Mouse (Mus musculus): ENCODE data around the gene Coa6.
A peak's percentile ranks its signal among the peaks of the same experiment; 100 is the strongest.

Coa6 gene

DNA sequence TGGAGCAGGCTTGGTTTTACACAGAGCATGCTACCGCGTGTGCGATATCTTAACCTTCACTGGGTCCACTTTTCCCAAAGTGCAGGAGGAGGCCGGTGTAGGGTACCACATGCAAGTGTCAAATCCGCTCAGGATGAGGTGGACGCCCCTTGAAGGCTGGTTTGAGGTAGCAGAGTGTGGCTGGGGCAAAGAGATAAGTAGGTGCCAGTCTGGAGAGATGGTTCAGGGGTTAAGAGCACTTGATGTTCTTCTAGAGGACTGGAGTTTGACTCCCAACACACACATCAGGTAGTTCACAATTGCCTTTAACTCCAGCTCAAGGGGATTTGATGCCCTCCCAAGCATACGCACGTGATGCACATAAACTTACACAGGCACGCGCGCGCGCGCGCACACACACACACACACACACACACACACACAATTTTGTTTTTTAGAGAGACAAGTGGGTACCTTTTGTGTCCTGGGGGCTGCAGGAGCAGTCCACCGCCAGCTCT lies 51.5 kb downstream of the Coa6 start:
- no peak for DNase-seq

DNA sequence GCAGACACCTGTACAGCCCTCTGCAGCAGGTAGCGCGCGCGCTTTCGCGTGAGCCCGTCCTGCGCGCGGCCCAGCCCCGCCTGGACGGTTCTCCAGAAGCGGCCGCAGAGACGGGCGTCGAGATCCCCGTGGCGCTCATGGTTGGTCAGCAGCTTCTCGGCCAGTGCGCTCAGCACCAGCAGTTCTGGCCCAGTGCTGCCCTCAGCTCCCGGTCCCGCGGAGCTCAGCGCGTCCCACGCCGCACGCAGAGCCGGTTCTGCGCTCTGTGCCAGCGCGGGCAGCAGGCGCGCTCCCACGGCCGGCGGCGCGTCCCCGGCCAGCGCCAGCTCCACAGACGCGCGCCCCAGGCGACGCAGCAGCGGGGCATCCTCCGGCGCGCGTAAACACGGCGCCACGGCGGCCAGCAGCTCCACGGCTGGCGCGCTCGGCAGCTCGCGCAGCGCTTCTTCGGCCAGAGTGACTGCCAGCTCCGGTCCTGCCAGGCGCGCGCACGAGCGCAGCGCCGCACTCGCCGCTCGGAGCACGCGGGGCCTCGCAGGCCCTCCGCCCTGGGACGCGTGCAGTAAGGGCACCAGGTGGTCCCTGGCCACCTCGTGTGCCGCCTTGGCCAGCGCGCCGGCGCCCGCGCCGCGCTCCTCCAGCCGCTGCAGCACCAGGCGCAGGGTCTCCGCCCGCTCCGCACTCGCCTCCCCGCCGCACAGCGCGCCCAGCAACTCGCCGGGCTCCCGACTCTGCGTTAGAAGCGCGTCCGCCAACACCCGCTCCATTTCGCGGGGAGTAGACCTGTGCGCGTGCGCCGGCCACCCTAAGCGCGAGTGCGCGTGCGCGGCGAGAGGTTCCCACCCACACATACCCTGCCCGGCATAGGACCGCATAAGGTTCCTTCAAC lies 52.2 kb downstream of the Coa6 start, which contains the start of gene Tarbp1:
Gene Tarbp1 (minus strand): TSS at position 767 of the 889 bp plus-strand sequence.
- DNase-seq: peak; percentile 87 to 89

All from kidney, adult 8-10 months (tissue).